Mouse (Mus musculus) E14TG2a.4 (cell line): Measurements from ENCODE around the gene Fbrs.
A peak's percentile ranks its signal among the peaks of the same experiment; 100 is the strongest.
"Not testable (repeated sequence)": the region's sequence is repeated elsewhere in the genome, so short reads cannot be mapped to it uniquely, and the experiment has no call there.

Source experiments
- H3K27me3 ChIP-seq: 2 replicates; pipeline ENCODE4 v1.6.1; 2014; ENCODE audit warnings: low read length, control low read depth; ENCODE audit not compliant: insufficient read depth
- H3K36me3 ChIP-seq: 2 replicates; pipeline ENCODE4 v1.6.1; 2014; ENCODE audit warnings: low read length, control low read depth; ENCODE audit not compliant: insufficient read depth
- H3K4me1 ChIP-seq: replicated peaks from 2 replicates; pipeline ENCODE4 v1.6.1; 2014; ENCODE audit warnings: low read depth, low read length, control low read depth
- H3K4me3 ChIP-seq: replicated peaks from 2 replicates; pipeline ENCODE4 v1.5.1; 2014; ENCODE audit warnings: mild to moderate bottlenecking, low read length
- H3K9me3 ChIP-seq: 2 replicates; pipeline ENCODE4 v1.6.1; 2014; ENCODE audit warnings: low read length, control low read depth
- CTCF ChIP-seq: conservative IDR thresholded peaks from 2 replicates; pipeline ENCODE4 v1.5.1; 2014; ENCODE audit warnings: low read length
- NANOG ChIP-seq: IDR thresholded peaks from 2 replicates; pipeline ENCODE4 v1.6.1; 2014; ENCODE audit warnings: borderline replicate concordance, low read length, mixed read lengths
- POU5F1 ChIP-seq: IDR thresholded peaks from 2 replicates; pipeline ENCODE4 v1.6.1; 2014; ENCODE audit warnings: low read length, borderline replicate concordance

Gene Fbrs

DNA sequence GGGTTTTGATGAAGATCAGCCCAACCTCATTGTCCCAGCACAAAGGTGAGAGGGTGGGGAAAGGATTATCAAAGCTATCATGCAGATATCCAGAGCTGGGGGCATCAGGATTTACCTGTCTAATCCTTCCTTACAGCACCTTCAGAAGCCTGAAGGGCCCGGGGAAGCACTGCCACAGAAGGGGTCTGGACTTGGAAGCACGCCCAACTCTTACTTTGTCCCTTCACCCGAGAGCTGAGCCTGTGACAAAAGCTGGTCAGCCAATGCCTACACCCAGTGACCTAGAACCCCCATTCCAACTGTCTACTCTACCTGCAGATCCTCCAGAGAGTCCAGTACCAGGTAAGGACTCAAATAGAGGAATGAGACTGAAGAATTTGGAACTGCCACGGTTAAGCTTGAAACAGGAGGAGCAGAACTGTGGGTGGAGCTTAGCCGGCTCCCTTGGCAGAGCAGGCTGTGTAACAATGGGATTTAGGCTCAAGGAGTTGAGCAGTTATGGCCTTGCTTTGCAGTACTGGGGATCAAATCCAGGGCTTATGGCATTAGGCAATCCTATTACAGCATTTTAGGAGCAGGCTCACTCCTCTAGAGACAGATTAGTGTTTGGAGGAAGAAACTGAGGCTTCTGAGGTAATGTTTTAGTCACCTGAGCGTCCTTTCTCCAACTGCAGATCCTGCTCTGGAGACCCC lies 4.5 kb upstream of the Fbrs start:
- Histone ChIP-seq H3K27me3 (no peaks in the 10 kb centered on the region), H3K4me1 (peaks cover 61% of the 10 kb centered on the region), H3K4me3 (no peak overlapping the region), H3K9me3 (peaks cover 9% of the 10 kb centered on the region), H3K36me3 (peaks cover 38% of the 10 kb centered on the region)
- TF ChIP-seq POU5F1 (no peak), NANOG (no peak)

DNA sequence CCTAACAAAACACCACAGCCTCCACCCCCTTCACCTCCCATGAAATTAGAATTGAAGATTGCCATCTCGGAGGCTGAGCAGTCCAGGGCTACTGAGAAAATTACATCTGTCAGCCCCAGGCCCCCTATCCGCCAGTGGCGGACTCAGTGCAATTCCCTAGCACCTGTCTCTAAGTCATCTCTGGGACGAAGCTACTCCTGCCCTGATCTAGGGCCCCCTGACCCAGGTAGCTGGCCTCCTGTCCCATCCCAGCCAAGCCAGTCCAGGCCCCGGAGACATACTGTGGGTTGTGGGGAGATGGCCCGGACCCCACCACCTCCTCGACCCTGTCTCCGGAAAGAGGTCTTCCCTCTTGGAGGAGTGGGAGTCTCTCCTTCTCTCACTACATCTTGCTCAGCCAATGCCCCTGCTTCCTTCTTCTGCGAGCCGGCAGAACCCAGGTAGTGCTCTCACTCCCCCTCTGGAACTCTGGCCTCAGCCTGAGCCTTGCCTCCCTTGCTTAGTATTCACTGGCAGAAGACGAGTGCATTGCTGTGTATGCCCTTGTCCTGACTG lies 3.7 kb upstream of the Fbrs start:
- H3K27me3 ChIP-seq = no peaks in the 10 kb centered on the region

DNA sequence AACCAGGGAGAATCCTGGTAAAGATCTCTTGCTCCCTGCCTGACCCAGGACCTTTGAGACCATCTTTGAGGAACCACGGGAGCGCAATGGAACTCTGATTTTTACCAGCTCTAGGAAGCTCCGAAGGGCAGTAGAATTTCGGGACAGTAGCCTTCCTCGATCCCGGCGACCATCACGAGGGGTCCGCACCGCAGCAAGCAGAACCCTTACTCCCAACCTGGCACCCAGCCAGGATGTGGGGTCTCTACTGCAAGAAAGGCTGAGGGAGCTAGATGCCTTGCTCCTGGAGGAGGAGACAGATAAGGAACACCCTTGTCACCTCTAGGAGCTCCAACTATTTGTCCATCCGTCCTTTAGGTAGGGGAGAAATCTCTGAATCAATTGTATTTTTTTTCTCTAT lies 2.7 kb upstream of the Fbrs start:
- Histone ChIP-seq H3K9me3 (no peaks in the 10 kb centered on the region), H3K36me3 (peaks cover 54% of the 10 kb centered on the region), H3K4me3 (no peak overlapping the region), H3K27me3 (no peaks in the 10 kb centered on the region), H3K4me1 (peaks cover 69% of the 10 kb centered on the region)
- TF ChIP-seq POU5F1 = no peak
- TF ChIP-seq NANOG = no peak
- TF ChIP-seq CTCF = no peak

More for the DNA sequence above, 3.7 kb upstream of the Fbrs start:
- Histone ChIP-seq H3K9me3 (peaks cover 2% of the 10 kb centered on the region), H3K36me3 (peaks cover 43% of the 10 kb centered on the region), H3K4me1 (peaks cover 64% of the 10 kb centered on the region), H3K4me3 (no peak overlapping the region)
- TF ChIP-seq NANOG (no peak), POU5F1 (no peak)

DNA sequence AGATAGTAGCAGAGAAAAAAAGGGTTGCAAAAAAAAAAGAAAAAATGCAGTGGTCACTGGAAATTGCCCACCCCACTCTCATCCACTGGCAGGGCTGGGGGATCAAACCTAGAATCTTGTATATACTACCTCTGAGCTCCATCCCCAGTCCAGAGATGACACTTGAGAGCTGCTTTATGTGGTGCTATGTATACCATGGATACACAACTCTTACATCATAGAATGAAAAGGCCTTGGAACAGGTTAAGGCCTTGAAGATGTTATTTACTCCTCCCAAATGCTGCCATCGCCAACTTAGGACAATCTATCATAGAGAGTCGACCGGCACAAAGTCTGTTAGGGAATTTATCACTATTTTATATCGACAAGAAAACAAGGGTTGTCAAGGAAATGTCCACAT lies 2.1 kb upstream of the Fbrs start:
- H3K4me3 ChIP-seq = peak overlapping the region; percentile 99
- H3K36me3 ChIP-seq = peaks cover 59% of the 10 kb centered on the region
- no peak for TF ChIP-seq NANOG
- TF ChIP-seq POU5F1 = no peak
- TF ChIP-seq CTCF = no peak
- H3K27me3 ChIP-seq = no peaks in the 10 kb centered on the region
- H3K9me3 ChIP-seq = no peaks in the 10 kb centered on the region
- H3K4me1 ChIP-seq = peaks cover 69% of the 10 kb centered on the region

DNA sequence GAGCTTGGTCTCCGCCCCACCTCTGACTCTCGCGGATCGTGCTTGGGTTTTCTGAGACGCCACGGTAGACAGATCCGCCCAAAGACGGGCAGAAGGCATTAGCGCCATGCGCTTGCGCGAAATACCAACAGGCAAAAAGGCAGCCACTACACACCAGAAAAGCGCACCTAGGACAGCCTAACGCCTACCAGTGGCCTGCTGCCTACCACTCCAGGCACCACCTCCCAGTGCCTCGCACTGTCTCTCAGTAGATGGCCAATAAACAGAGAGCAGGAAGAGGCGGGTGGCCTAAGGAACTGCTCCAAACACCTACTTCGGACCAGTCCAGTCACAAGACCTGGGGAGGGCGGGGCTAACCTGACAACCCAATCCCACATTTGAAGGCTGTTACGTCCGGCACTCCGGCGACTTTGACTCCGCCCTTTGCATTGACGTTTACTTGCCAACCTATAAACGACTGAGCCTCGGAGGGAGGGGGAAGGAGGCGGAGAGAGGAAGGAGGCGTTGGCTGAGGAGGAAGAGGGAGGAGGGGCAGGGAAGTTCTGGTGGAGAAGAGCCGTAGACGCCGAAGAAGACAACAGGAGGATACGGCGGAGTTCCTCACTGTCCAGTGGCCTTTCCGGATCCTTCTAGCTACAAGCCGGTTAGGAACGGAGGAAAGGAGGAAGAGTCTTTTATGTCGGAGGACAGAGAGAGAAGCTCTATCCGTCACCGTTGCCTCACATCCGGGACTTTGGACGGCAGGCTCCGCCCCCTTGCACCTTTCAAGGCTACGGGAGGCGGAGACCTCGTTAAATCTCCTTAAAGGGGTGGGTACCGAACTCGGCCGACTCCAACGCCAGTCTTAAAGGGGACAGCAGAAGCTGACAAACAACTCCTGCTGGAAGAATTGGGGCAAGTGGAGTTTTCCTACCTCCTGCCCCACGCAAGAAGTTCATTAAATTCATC lies 1.0 kb upstream of the Fbrs start:
- H3K4me1 ChIP-seq = peaks cover 58% of the 10 kb centered on the region
- peak overlapping the region; percentile 99 for H3K4me3 ChIP-seq
- no peak for TF ChIP-seq CTCF
- TF ChIP-seq POU5F1 = no peak
- TF ChIP-seq NANOG = no peak
- no peaks in the 10 kb centered on the region for H3K27me3 ChIP-seq
- peaks cover 70% of the 10 kb centered on the region for H3K36me3 ChIP-seq
- no peaks in the 10 kb centered on the region for H3K9me3 ChIP-seq

DNA sequence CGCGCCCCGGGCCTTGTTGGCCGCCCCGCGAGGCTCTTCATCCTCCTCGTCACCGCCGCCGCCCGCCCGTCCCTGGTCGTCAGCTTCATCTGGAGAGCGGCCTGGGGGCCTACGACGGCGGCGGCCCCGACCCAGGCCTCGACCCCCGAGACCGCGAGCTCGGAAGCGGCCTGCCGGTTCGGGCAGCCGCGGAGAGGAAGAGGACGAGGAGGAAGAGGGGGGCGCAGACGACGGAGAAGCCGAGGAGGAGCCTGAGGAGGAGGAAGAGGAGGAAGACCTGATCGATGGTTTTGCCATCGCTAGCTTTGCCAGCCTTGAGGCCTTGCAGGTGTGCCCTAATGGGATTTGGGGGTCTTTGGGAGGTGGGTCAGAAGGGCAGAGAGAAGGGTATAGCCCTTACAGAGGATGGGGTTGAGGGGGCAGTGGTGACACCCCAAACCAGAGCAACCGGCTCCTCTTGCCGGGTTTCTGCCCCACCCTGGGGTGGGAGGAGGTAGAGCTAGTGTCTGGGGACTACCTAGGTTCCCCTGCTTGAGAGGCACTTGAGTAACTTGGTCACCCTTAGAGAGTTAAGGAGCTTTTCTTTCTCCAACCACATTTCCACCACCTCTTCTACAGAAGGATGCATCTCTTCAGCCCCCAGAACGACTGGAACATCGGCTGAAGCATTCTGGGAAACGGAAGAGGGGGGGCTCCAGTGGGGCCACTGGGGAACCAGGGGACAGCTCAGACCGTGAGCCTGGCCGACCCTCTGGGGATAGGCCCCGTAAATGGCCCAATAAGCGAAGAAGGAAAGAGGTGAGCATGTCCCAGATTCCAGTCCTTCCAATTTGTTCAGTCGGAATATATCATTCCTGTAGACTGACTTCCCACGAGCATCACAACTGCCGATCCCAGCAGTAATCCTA lies 573 bp downstream of the Fbrs start:
- H3K4me1 ChIP-seq = peaks cover 49% of the 10 kb centered on the region
- peaks cover 70% of the 10 kb centered on the region for H3K36me3 ChIP-seq
- no peaks in the 10 kb centered on the region for H3K9me3 ChIP-seq
- H3K4me3 ChIP-seq = peak overlapping the region; percentile 99
- TF ChIP-seq NANOG = no peak
- no peak for TF ChIP-seq CTCF
- TF ChIP-seq POU5F1 = no peak
- H3K27me3 ChIP-seq = no peaks in the 10 kb centered on the region

DNA sequence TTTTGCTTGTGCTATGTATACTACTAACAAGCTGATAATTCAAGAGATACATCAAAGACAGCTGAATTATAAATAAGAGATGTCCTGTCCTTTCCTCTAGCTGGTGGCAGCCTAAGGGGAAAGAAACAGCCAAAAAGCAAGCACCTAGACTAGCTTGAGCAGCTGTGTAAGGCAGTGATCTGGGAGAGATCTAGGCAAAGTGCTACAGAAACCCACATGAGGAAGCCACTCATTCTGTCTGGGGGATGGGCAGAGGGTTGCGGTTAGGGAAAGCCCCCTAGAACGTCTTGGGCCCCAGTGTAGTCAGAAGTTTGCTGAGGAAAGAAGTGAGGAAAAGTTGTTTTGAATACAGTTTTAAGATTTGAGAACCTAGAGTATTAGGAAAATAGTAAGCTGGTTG lies 1.3 kb downstream of the Fbrs start:
- Histone ChIP-seq H3K27me3 (no peaks in the 10 kb centered on the region), H3K4me1 (peaks cover 50% of the 10 kb centered on the region), H3K36me3 (peaks cover 70% of the 10 kb centered on the region), H3K9me3 (no peaks in the 10 kb centered on the region), H3K4me3 (peak overlapping the region; percentile 99; the same call in 1 of the 2 replicates)
- TF ChIP-seq CTCF (no peak), POU5F1 (no peak), NANOG (no peak)

DNA sequence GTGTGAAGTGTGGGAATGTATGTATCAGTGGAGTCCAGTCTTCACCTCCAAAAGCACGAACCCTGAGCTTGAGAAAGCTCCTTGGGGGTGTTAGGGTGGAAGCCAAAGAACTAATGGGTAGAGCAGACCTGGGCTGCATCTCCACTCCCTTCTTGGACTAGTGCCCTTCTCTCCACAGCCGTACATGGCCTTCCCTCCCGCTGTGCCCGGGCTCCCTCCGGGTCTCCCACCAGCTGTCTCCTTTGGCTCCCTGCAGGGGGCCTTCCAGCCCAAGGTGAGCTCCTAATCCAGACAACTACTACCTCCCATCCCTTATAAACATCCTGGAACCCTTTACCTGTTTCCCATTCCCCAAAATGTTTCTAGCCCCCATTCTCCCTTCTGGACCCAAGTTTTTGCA lies 6.4 kb downstream of the Fbrs start:
- TF ChIP-seq NANOG = no peak
- TF ChIP-seq CTCF = no peak
- TF ChIP-seq POU5F1 = no peak
- no peak overlapping the region for H3K4me3 ChIP-seq

DNA sequence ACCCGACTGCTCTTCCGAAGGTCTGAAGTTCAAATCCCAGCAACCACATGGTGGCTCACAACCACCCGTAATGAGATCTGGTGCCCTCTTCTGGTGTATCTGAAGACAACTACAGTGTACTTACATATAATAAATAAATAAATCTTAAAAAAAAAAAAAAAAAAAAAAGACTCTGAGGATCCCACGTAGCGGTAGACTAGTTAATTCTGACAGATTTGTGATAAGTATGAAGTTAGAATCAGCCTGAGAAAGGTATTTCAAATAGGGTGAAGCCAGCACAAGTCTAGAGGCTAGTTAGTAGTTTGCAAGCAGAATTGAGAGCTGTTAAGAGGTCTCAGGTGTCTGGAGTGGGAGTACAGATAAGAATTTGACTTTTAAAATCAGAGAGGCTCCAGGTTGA lies 9.4 kb downstream of the Fbrs start:
- not testable (repeated sequence) for H3K27me3 ChIP-seq, H3K4me3 ChIP-seq, H3K9me3 ChIP-seq
- H3K36me3 ChIP-seq = peaks cover 91% of the 10 kb centered on the region
- H3K4me1 ChIP-seq = peaks cover 33% of the 10 kb centered on the region

More for the DNA sequence above, 6.4 kb downstream of the Fbrs start:
- H3K9me3 ChIP-seq = no peaks in the 10 kb centered on the region
- H3K36me3 ChIP-seq = peaks cover 95% of the 10 kb centered on the region
- no peaks in the 10 kb centered on the region for H3K27me3 ChIP-seq
- peaks cover 40% of the 10 kb centered on the region for H3K4me1 ChIP-seq
